Mouse (Mus musculus) embryonic stem cell, embryonic (primary cell): ENCODE results near the gene Zkscan16.

ENCODE experiments used
- CTCF ChIA-PET, 4 experiments: fragments of 300-600 bp in 2 of 4; fragments of 350-600 bp in 2 of 4; sonication (Branson Sonifier 250); formaldehyde crosslinking; loops; one replicate each; lab custom pipeline; 2022; ENCODE audit warnings: inconsistent platforms in 2 of 4; lab: Charles Lee
- POLR2A ChIA-PET, 4 experiments: fragments of 300-600 bp in 2 of 4; fragments of 350-600 bp in 2 of 4; sonication (Branson Sonifier 250); formaldehyde crosslinking; loops; one replicate each; lab custom pipeline; 2022; ENCODE audit warnings: antibody characterized with exemption in 4 of 4, inconsistent platforms in 1 of 4; lab: Charles Lee

The Zkscan16 gene

GRCm38 (mm10) chr4:58927661-58928060 lies 15.8 kb upstream of the Zkscan16 start:
- CTCF ChIA-PET = interaction anchor here in 1 of 4 experiments (0.6 kb wide), 1 partner anchor 795 kb away, joined by 5 read pairs; no protein-coding TSS in a partner anchor

GRCm38 (mm10) chr4:58932541-58932940 lies 10.9 kb upstream of the Zkscan16 start:
- ChIA-PET POLR2A (interaction anchor here in 1 of 4 experiments (0.7 to 1.1 kb wide), 4 partner anchors 12 to 875 kb away, joined by 3 to 4 read pairs (median 3); partner anchors contain the start of gene Ecpas), CTCF (no interaction called here)

More at GRCm38 (mm10) chr4:58927661-58928060, 15.8 kb upstream of the Zkscan16 start:
- POLR2A ChIA-PET = no interaction called here

GRCm38 (mm10) chr4:58934308-58934707 lies 9.1 kb upstream of the Zkscan16 start:
- ChIA-PET CTCF (interaction anchor here in 1 of 4 experiments (1.2 kb wide), 1 partner anchor 65 kb away, joined by 7 read pairs; no protein-coding TSS in a partner anchor), POLR2A (interaction anchor here in 2 of 4 experiments (1.5 to 1.7 kb wide), 2 partner anchors 9 to 52 kb away, joined by 7 read pairs; partner anchors contain the start of gene Zkscan16 (in 1 of the 2))

- CTCF ChIA-PET = interaction anchor here (0.5 to 1.2 kb wide), 15 partner anchors 9 to 665 kb away, joined by 3 to 7 read pairs (median 3); partner anchors contain the start of genes Ecpas (in 1 of the 4) and Zkscan16 (in 1 of the 4)
- POLR2A ChIA-PET = interaction anchor here (0.5 to 1.7 kb wide), 13 partner anchors 9 to 1164 kb away, joined by 3 to 7 read pairs (median 3); partner anchors contain the start of genes Ptgr1 (in 3 of the 4), Ecpas (in 1 of the 4) and Zkscan16 (in 1 of the 4)
Measured at GRCm38 (mm10) chr4:58934746-58935476, 8.5 kb upstream of the Zkscan16 start.

- CTCF ChIA-PET = interaction anchor here in 3 of 4 experiments (0.7 to 1.0 kb wide), 8 partner anchors 11 to 112 kb away, joined by 3 to 5 read pairs (median 3); partner anchors contain the start of gene Ecpas (in 1 of the 3)
- POLR2A ChIA-PET = interaction anchor here in 2 of 4 experiments (0.8 to 1.7 kb wide), 6 partner anchors 23 to 64 kb away, joined by 3 to 7 read pairs (median 3); partner anchors contain the start of gene Ptgr1 (in 1 of the 2)
Measured at GRCm38 (mm10) chr4:58935846-58936245, 7.6 kb upstream of the Zkscan16 start.

- POLR2A ChIA-PET = no interaction called here
- CTCF ChIA-PET = no interaction called here
Measured at GRCm38 (mm10) chr4:58941638-58942037, 1.8 kb upstream of the Zkscan16 start.

GRCm38 (mm10) chr4:58942942-58943341 lies 486 bp upstream of the Zkscan16 start:
- ChIA-PET CTCF (interaction anchor here (0.5 to 2.5 kb wide), 6 partner anchors 42 to 298 kb away, joined by 3 to 6 read pairs (median 4); no protein-coding TSS in a partner anchor), POLR2A (interaction anchor here in 2 of 4 experiments (0.7 to 2.3 kb wide), 7 partner anchors 8 to 126 kb away, joined by 3 to 9 read pairs (median 5); partner anchors contain the start of genes Dnajc25 (in 1 of the 2), Ecpas (in 1 of the 2) and Ptgr1 (in 1 of the 2))

GRCm38 (mm10) chr4:58944206-58944553 lies 752 bp downstream of the Zkscan16 start:
- ChIA-PET POLR2A (interaction anchor here in 3 of 4 experiments (0.5 to 2.3 kb wide), 9 partner anchors 9 to 1619 kb away, joined by 3 to 9 read pairs (median 6); partner anchors contain the start of genes Dnajc25 (in 1 of the 3), Ecpas (in 1 of the 3) and Ptgr1 (in 1 of the 3)), CTCF (interaction anchor here in 3 of 4 experiments (0.6 to 2.5 kb wide), 6 partner anchors 9 to 469 kb away, joined by 5 to 13 read pairs (median 8); no protein-coding TSS in a partner anchor)

- POLR2A ChIA-PET = no interaction called here
- CTCF ChIA-PET = interaction anchor here in 1 of 4 experiments (1.4 to 2.5 kb wide), 2 partner anchors 10 to 55 kb away, joined by 5 read pairs; no protein-coding TSS in a partner anchor
Measured at GRCm38 (mm10) chr4:58944695-58945094, 1.3 kb downstream of the Zkscan16 start.

- ChIA-PET POLR2A (interaction anchor here in 1 of 4 experiments (0.6 kb wide), 1 partner anchor 55 kb away, joined by 4 read pairs; no protein-coding TSS in a partner anchor), CTCF (interaction anchor here in 1 of 4 experiments (0.6 kb wide), 1 partner anchor 428 kb away, joined by 9 read pairs; no protein-coding TSS in a partner anchor)
Measured at GRCm38 (mm10) chr4:58948391-58948790, 5.0 kb downstream of the Zkscan16 start.

GRCm38 (mm10) chr4:58952630-58953029 lies 9.2 kb downstream of the Zkscan16 start:
- ChIA-PET CTCF (interaction anchor here in 1 of 4 experiments (0.6 kb wide), 1 partner anchor 48 kb away, joined by 3 read pairs; no protein-coding TSS in a partner anchor), POLR2A (no interaction called here)

GRCm38 (mm10) chr4:58961719-58962118 lies 18.3 kb downstream of the Zkscan16 start:
- CTCF ChIA-PET = interaction anchor here in 1 of 4 experiments (1.0 kb wide), 1 partner anchor 38 kb away, joined by 3 read pairs; no protein-coding TSS in a partner anchor
- POLR2A ChIA-PET = no interaction called here

- ChIA-PET POLR2A (interaction anchor here in 1 of 4 experiments (0.6 kb wide), 1 partner anchor 51 kb away, joined by 4 read pairs; the partner anchor contains the start of gene Ecpas), CTCF (no interaction called here)
Measured at GRCm38 (mm10) chr4:58963271-58963670, 19.8 kb downstream of the Zkscan16 start.

GRCm38 (mm10) chr4:58965136-58965535 lies 21.7 kb downstream of the Zkscan16 start:
- ChIA-PET CTCF (no interaction called here), POLR2A (interaction anchor here in 1 of 4 experiments (1.2 kb wide), 1 partner anchor 22 kb away, joined by 3 read pairs; no protein-coding TSS in a partner anchor)

- ChIA-PET CTCF (no interaction called here), POLR2A (no interaction called here)
Measured at GRCm38 (mm10) chr4:58970678-58971077, 27.2 kb downstream of the Zkscan16 start.

GRCm38 (mm10) chr4:58975711-58976110 lies 32.3 kb downstream of the Zkscan16 start:
- CTCF ChIA-PET = interaction anchor here in 2 of 4 experiments (0.6 to 1.2 kb wide), 3 partner anchors 24 to 245 kb away, joined by 3 to 4 read pairs (median 3); no protein-coding TSS in a partner anchor
- POLR2A ChIA-PET = interaction anchor here in 2 of 4 experiments (0.7 to 4.0 kb wide), 3 partner anchors 10 to 136 kb away, joined by 3 to 26 read pairs (median 3); partner anchors contain the start of gene Ptgr1 (in 2 of the 2)

- ChIA-PET CTCF (interaction anchor here in 1 of 4 experiments (2.8 kb wide), 1 partner anchor 19 kb away, joined by 13 read pairs; no protein-coding TSS in a partner anchor), POLR2A (no interaction called here)
Measured at GRCm38 (mm10) chr4:58981421-58981820, 38.0 kb downstream of the Zkscan16 start.

- POLR2A ChIA-PET = interaction anchor here in 2 of 4 experiments (0.7 to 6.2 kb wide), 4 partner anchors 13 to 80 kb away, joined by 5 to 77 read pairs (median 33); partner anchors contain the start of genes Dnajc25 (in 1 of the 2) and Gng10 (in 1 of the 2)
- CTCF ChIA-PET = interaction anchor here in 1 of 4 experiments (2.8 kb wide), 1 partner anchor 17 kb away, joined by 13 read pairs; no protein-coding TSS in a partner anchor
Measured at GRCm38 (mm10) chr4:58982806-58983205, 39.4 kb downstream of the Zkscan16 start.
